Mouse (Mus musculus) adipose tissue, adult 10 weeks (tissue): ENCODE data around the gene Ankrd24. TPM values are rescaled to one million over a fixed set of nuclear protein-coding genes. Genes with fewer than 3 reads are reported as not detected.

Experiments used
- polyA plus RNA-seq: library from polyadenylated mRNA; stranded (reverse); fragments of 350-450 nt; fragmentation: Illumina TruSeq; extraction: RNeasy Lipid Tissue Mini Kit (QIAGEN cat#74804); gene quantifications from one replicate; pipeline ENCODE4 v1.2.3, GENCODE M21; 2014; ENCODE audit warnings: low read depth, low replicate concordance

Gene Ankrd24
- 21.9 TPM for polyA plus RNA-seq

DNA sequence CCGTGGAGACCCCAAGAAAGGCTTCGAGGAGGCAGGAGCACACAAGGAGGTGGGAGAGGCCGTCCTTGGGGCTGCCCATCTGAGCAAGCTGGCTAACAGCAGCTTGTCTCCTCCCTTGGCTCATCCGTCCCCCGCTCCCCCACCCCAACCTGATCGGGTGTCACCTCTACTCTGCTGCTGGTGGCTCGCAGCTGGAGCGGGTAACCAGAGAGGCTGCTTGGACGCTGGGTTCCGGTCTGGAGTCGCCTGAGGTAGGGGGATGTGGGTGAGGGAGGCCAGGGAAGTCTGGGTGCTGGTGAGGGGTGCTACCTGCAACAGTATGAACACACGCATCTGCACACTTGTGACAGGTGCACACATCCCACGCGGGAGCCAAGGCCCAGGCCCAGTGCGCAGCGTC lies at the start of gene Ankrd24:
Gene Ankrd24 (plus strand): TSS at position 151 of the 400 bp plus-strand sequence.

GRCm38 (mm10) chr10:81600738-81601203 lies 27.6 kb upstream of the Ankrd24 start, which contains the start of gene Tle6:
Tle6 (minus strand) TSS chr10:81601073.

GRCm38 (mm10) chr10:81605974-81606751 lies 22.2 kb upstream of the Ankrd24 start, which contains the start of gene BC025920:
BC025920 (plus strand) TSS chr10:81606270.

GRCm38 (mm10) chr10:81626994-81627835 lies 1.1 kb upstream of the Ankrd24 start, which contains the start of gene Sirt6:
Sirt6 (minus strand) TSS chr10:81627797.

DNA sequence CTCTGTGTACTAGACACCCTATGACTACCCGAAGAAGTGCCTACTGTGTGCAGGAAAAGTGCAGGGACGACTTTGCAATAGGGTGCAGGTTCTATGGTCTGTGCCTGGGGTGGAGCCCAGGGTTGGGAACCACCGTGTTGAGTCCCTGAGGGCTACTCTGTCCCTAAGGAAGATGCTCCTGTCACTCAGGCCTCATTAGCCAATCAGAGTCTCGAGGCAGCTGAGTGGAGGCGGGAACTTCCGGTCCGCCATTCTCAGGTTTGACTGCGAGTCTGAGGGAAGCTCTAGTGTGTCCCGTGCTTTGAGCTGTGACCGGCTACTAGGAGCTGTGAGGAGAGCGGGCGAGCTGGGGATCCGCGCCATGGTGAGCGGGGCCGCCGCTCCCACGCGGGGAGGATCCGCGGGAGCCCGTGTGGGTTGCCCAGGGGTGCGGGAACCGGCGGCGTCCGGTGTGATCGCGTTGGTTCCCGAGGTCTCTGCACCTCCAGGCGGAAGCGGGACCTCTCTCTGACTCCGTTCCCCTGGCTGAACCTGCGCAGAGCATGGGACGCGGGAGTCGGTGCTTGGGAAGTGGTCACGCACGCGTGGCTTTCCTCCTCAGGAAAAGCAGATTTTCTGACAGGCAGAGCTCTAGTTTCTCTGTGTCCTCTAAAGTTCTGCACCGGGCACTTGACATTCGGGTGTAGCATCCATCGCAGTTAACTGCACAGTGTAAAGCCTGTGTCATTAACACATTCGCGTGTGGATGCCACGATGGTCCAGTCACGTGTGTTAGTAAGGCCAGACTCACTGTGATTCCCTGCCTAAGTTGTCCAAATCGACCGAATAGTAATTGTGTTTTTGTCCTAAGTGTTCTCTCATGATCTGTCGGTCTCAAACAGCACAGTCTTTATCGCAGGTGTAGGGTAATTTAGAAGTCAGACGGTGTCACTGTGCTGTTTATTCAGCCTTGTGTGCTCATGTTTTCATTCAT lies 20.7 kb downstream of the Ankrd24 start, which contains the start of gene Gm10778:
Gene Gm10778 (plus strand): TSS at position 257 of the 973 bp plus-strand sequence.

Other genes starting within 250 kb of the Ankrd24 start
- gene Dohh, start 244.1 kb upstream of the Ankrd24 start, polyA plus RNA-seq = 66.8 TPM
- 2.8 TPM for gene Gm48551, start 244.1 kb upstream of the Ankrd24 start, polyA plus RNA-seq
- 1.7 TPM for gene Gm48552, start 239.5 kb upstream of the Ankrd24 start, polyA plus RNA-seq
- gene Smim24, start 235.5 kb upstream of the Ankrd24 start, polyA plus RNA-seq = 53.6 TPM
- 48.7 TPM for gene Nfic, start 172.9 kb upstream of the Ankrd24 start, polyA plus RNA-seq
- 1.2 TPM for gene Celf5, start 145.8 kb upstream of the Ankrd24 start, polyA plus RNA-seq
- 50.8 TPM for gene Ncln, start 132.1 kb upstream of the Ankrd24 start, polyA plus RNA-seq
- 0.93 TPM for gene S1pr4, start 128.4 kb upstream of the Ankrd24 start, polyA plus RNA-seq
- gene Gna15, start 104.3 kb upstream of the Ankrd24 start, polyA plus RNA-seq = 2.9 TPM
- 118 TPM for gene Gna11, start 83.3 kb upstream of the Ankrd24 start, polyA plus RNA-seq
- 286 TPM for gene Aes, start 69.1 kb upstream of the Ankrd24 start, polyA plus RNA-seq
- 45.0 TPM for gene Tle2, start 54.0 kb upstream of the Ankrd24 start, polyA plus RNA-seq
- gene Tle6, start 27.5 kb upstream of the Ankrd24 start, polyA plus RNA-seq = 15.3 TPM
- 3.6 TPM for gene BC025920, start 22.3 kb upstream of the Ankrd24 start, polyA plus RNA-seq
- 18.6 TPM for gene Sirt6, start 743 bp upstream of the Ankrd24 start, polyA plus RNA-seq
- 3.5 TPM for gene Gm10778, start 20.5 kb downstream of the Ankrd24 start, polyA plus RNA-seq
- 4.7 TPM for gene Zfp433, start 76.3 kb downstream of the Ankrd24 start, polyA plus RNA-seq
- gene Gm3055, start 142.6 kb downstream of the Ankrd24 start, polyA plus RNA-seq = 4.1 TPM
- 1.2 TPM for gene Gm4767, start 183.6 kb downstream of the Ankrd24 start, polyA plus RNA-seq
- 5.6 TPM for gene Gm32687, start 235.4 kb downstream of the Ankrd24 start, polyA plus RNA-seq